In genomic region chr7:133108695-133109094, GRCm38 (mm10) we compare ENCODE assay signal across 17 mouse cellular contexts. TPM values are rescaled to one million over a fixed set of nuclear protein-coding genes. Genes with fewer than 3 reads are reported as not detected.
DNase-seq lines count a peak whose midpoint lies in the region; ATAC-seq and TF ChIP-seq lines count a peak whose summit lies in the region.
"Had no signal": no experiment of that assay in that cellular context is flagged by ENCODE, and none has a peak within 500 bp of the region (broad histone marks: within the 10 kb centered on the region; RNA-seq: fewer than 3 reads in every experiment).

No protein-coding gene starts in this region.

- H3K36me3 ChIP-seq in kidney, embryonic 14.5 days (ENCODE audit: control insufficient read depth, insufficient read depth, low read length): peaks cover under 1% of the 10 kb centered on the region; the same call in 1 of the 2 replicates
- H3K36me3 ChIP-seq in CH12.LX (replicated peaks in 1 of 2; ENCODE audit: control insufficient read depth in 1 of 2, insufficient read depth in 1 of 2, low read length in 1 of 2): no peaks in the 10 kb centered on the region
- H3K36me3 ChIP-seq in splenic B cell, adult 2 months (ENCODE audit: control insufficient read depth, insufficient read depth, low read length, poor library complexity, severe bottlenecking): no peaks in the 10 kb centered on the region
- peaks cover 13% of the 10 kb centered on the region for H3K36me3 ChIP-seq in hindbrain, embryonic 10.5 days
- H3K36me3 ChIP-seq: embryonic facial prominence, embryonic 12.5 days; heart, embryonic 15.5 days; hindbrain, embryonic 12.5 days had no signal

- H3K4me1 ChIP-seq in kidney, embryonic 14.5 days (ENCODE audit: control insufficient read depth, insufficient read depth, low read length): peaks cover 39% of the 10 kb centered on the region
- H3K4me1 ChIP-seq in CH12.LX (ENCODE audit: control insufficient read depth in 1 of 2, insufficient read depth in 2 of 2): peaks cover 3 to 15% of the 10 kb centered on the region in 2 experiments; a peak in 2 of 4 replicates
- H3K4me1 ChIP-seq in hindbrain, embryonic 10.5 days (replicated peaks): peaks cover 38% of the 10 kb centered on the region

- intact Hi-C loops in left cerebral cortex, postnatal 25 days (cut with DNase I): no loop called here
- intact Hi-C loops in left cerebral cortex, postnatal 4 days (cut with DNase I): no loop called here

- in situ Hi-C loops in CH12.LX (cut with MboI; ENCODE audit: low pct_ligation_motif_present, low pct_unique_long_range_greater_than_20kb, low sequenced_read_pairs): no loop called here

- no peak for ATAC-seq in kidney, embryonic 14.5 days (ENCODE audit: low FRiP score, low TSS enrichment)
- ATAC-seq: intestine, embryonic 16.5 days; Patski had no signal

- no peak for TF ChIP-seq POLR2A in CH12.LX (IDR thresholded peaks at IDR 0.05; ENCODE audit: low read depth, low read length)

- H3K79me2 ChIP-seq in CH12.LX (replicated peaks; ENCODE audit: control insufficient read depth, extremely low read depth, insufficient read depth, poor library complexity, severe bottlenecking): no peaks in the 10 kb centered on the region

- H3K4me3 ChIP-seq in kidney, embryonic 14.5 days (ENCODE audit: low read length): no peak overlapping the region
- no peak overlapping the region for H3K4me3 ChIP-seq in CH12.LX (replicated peaks in 1 of 3; ENCODE audit: low read depth in 2 of 3, low read length in 2 of 3, poor library complexity in 1 of 3)
- H3K4me3 ChIP-seq in hindbrain, embryonic 10.5 days: no peak overlapping the region
- H3K4me3 ChIP-seq: embryonic facial prominence, embryonic 12.5 days; heart, embryonic 15.5 days; hindbrain, embryonic 12.5 days; left cerebral cortex, adult 2 months had no signal

- WGBS in kidney, embryonic 14.5 days: 82% methylated on average over 2 of the region's 2 CpGs
- 95% methylated on average over 2 of the region's 2 CpGs for WGBS in hindbrain, embryonic 10.5 days

- peak; percentile 55 for DNase-seq in kidney, adult 11 months
- DNase-seq in left cerebral cortex, postnatal 25 days (ENCODE audit: low spot score in 2 of 2): peak; percentile 28 to 80
- no peak for DNase-seq in left cerebral cortex, postnatal 4 days
- peak; percentile 73 for DNase-seq in CH12.LX (ENCODE audit: extremely low read depth)
- DNase-seq in splenic B cell, adult 2 months (ENCODE audit: low read depth, low spot score): peak; percentile 30
- DNase-seq in hindbrain, embryonic 10.5 days (ENCODE audit: low spot score): no peak
- DNase-seq: cerebellum, adult 2 months; heart, adult 18-20 months had no signal

- H3K27me3 ChIP-seq in kidney, embryonic 14.5 days (ENCODE audit: control insufficient read depth, insufficient read depth, low read length): no peaks in the 10 kb centered on the region
- peaks cover 82% of the 10 kb centered on the region for H3K27me3 ChIP-seq in CH12.LX (replicated peaks)
- no peaks in the 10 kb centered on the region for H3K27me3 ChIP-seq in splenic B cell, adult 2 months (ENCODE audit: control insufficient read depth, insufficient read depth, low read length, poor library complexity, severe bottlenecking)
- H3K27me3 ChIP-seq in hindbrain, embryonic 10.5 days (ENCODE audit: insufficient read depth, poor library complexity, severe bottlenecking): no peaks in the 10 kb centered on the region
- H3K27me3 ChIP-seq: embryonic facial prominence, embryonic 12.5 days; heart, embryonic 15.5 days; hindbrain, embryonic 12.5 days; Patski had no signal

- no peak overlapping the region for H3K4me2 ChIP-seq in kidney, embryonic 14.5 days (replicated peaks; ENCODE audit: low read depth, low read length)
- H3K4me2 ChIP-seq in CH12.LX (ENCODE audit: insufficient read depth, low read depth, poor library complexity, severe bottlenecking): no peak overlapping the region
- H3K4me2 ChIP-seq: embryonic facial prominence, embryonic 12.5 days; heart, embryonic 15.5 days; hindbrain, embryonic 12.5 days; midbrain, embryonic 11.5 days had no signal

- no peak overlapping the region for H3K9ac ChIP-seq in kidney, embryonic 14.5 days (ENCODE audit: low read depth, low read length)
- H3K9ac ChIP-seq in CH12.LX (ENCODE audit: insufficient read depth, low read depth): no peak overlapping the region
- H3K9ac ChIP-seq: embryonic facial prominence, embryonic 12.5 days; heart, embryonic 15.5 days; hindbrain, embryonic 12.5 days had no signal

- TF ChIP-seq CTCF in CH12.LX (conservative IDR thresholded peaks at IDR 0.05 in 1 of 2, IDR thresholded peaks at IDR 0.05 in 1 of 2; ENCODE audit: low read depth in 2 of 2, low read length in 2 of 2): no peak

- no peaks in the 10 kb centered on the region for H3K9me3 ChIP-seq in kidney, embryonic 14.5 days (ENCODE audit: control insufficient read depth, low read length)
- H3K9me3 ChIP-seq in CH12.LX (replicated peaks; ENCODE audit: low read length): no peaks in the 10 kb centered on the region
- H3K9me3 ChIP-seq in hindbrain, embryonic 10.5 days: no peaks in the 10 kb centered on the region
- H3K9me3 ChIP-seq: embryonic facial prominence, embryonic 12.5 days; heart, embryonic 15.5 days; hindbrain, embryonic 12.5 days had no signal

- no peak for TF ChIP-seq RAD21 in CH12.LX (IDR thresholded peaks at IDR 0.05; ENCODE audit: low read depth, low read length)

- peak; percentile 87 for TF ChIP-seq EP300 in CH12.LX (IDR thresholded peaks at IDR 0.05; ENCODE audit: low read length)

- dilution Hi-C loops in CH12.LX (cut with MboI; ENCODE audit: extremely low pct_ligation_motif_present, extremely low pct_unique_long_range_greater_than_20kb, low sequenced_read_pairs): no loop called here

- no peak overlapping the region for H3K27ac ChIP-seq in kidney, embryonic 14.5 days (ENCODE audit: low read depth, low read length)
- H3K27ac ChIP-seq in CH12.LX (ENCODE audit: insufficient read depth, low read depth): no peak overlapping the region
- H3K27ac ChIP-seq in hindbrain, embryonic 10.5 days: no peak overlapping the region
- H3K27ac ChIP-seq: embryonic facial prominence, embryonic 12.5 days; heart, embryonic 15.5 days; hindbrain, embryonic 12.5 days; left cerebral cortex, adult 2 months had no signal

TF ChIP-seq in CH12.LX, 34 proteins besides CTCF, POLR2A, EP300 and RAD21:
- TF ChIP-seq BHLHE40 (IDR thresholded peaks at IDR 0.05; ENCODE audit: low read depth, low read length) (peak; percentile 66), MAFK (IDR thresholded peaks at IDR 0.05; ENCODE audit: insufficient replicate concordance, low read length) (peak; percentile 84; the same call in 1 of the 2 replicates), RCOR1 (conservative IDR thresholded peaks at IDR 0.05; ENCODE audit: low read depth, low read length) (no peak), E2F4 (IDR thresholded peaks at IDR 0.05; ENCODE audit: insufficient replicate concordance, low read depth, low read length) (no peak), ZC3H11A (IDR thresholded peaks at IDR 0.05; ENCODE audit: low read depth, low read length) (no peak), MAZ (IDR thresholded peaks at IDR 0.05; ENCODE audit: low read depth, low read length) (no peak), MEF2A (IDR thresholded peaks at IDR 0.05; ENCODE audit: borderline replicate concordance, low read depth, low read length) (peak; percentile 82), ZMIZ1 (IDR thresholded peaks at IDR 0.05; ENCODE audit: low read depth, low read length) (no peak; the same call in 1 of the 2 replicates), TCF12 (IDR thresholded peaks at IDR 0.05; ENCODE audit: low read depth, low read length) (peak; percentile 67), IRF4 (IDR thresholded peaks at IDR 0.05; ENCODE audit: low read depth, low read length) (peak; percentile 69), ETS1 (conservative IDR thresholded peaks at IDR 0.05; ENCODE audit: low read depth, low read length) (peak; percentile 68), CHD2 (IDR thresholded peaks at IDR 0.05; ENCODE audit: low read length) (peak; percentile 49), ZKSCAN1 (IDR thresholded peaks at IDR 0.05; ENCODE audit: borderline replicate concordance, low read depth, low read length) (no peak), JUND (conservative IDR thresholded peaks at IDR 0.05; ENCODE audit: low read depth, low read length) (0 out of 2 replicates have a peak, but pooled peaks have one; percentile 41)

RNA-seq across cellular contexts. Expression of gene Fgfr2, which starts 14.5 kb away (rescaled TPM):
- 62.8 and 133 TPM in 2 replicates for polyA plus RNA-seq in kidney, embryonic 14.5 days (2014; fragmentation: Nextera tagmentation; extraction: Ambion mirVana)
- 10 to 100 TPM; 37.1 to 42.0 TPM for total RNA-seq in left cerebral cortex, postnatal 25 days (2021)
- 10 to 100 TPM; 35.8 to 40.8 TPM for total RNA-seq in left cerebral cortex, postnatal 4 days (2021)
- total RNA-seq in CH12.LX (2012; rRNA removed) (not detected in 2 replicates), CH12.LX (2014; rRNA removed) (not detected in 2 replicates)
- not detected in 2 replicates for polyA plus RNA-seq in CH12.LX (2012; ENCODE audit: insufficient read length, low read depth)
- 87.4 and 92.5 TPM in 2 replicates for polyA plus RNA-seq in hindbrain, embryonic 10.5 days (2016; fragmentation: Nextera tagmentation; extraction: Ambion mirVana)
- total RNA-seq: common myeloid progenitor, adult 5-6 weeks had no signal

RNA-seq across cellular contexts. Expression of gene Ctbp2, which starts 15.5 kb away (rescaled TPM):
- 132 and 157 TPM in 2 replicates for polyA plus RNA-seq in kidney, embryonic 14.5 days (2014; fragmentation: Nextera tagmentation; extraction: Ambion mirVana)
- total RNA-seq in left cerebral cortex, postnatal 25 days (2021): 10 to 100 TPM; 23.3 to 24.3 TPM
- 10 to 100 TPM; 41.0 to 48.8 TPM for total RNA-seq in left cerebral cortex, postnatal 4 days (2021)
- 0.68 and 0.71 TPM in 2 replicates for total RNA-seq in CH12.LX (2012; rRNA removed)
- total RNA-seq in CH12.LX (2014; rRNA removed): 0.45 and 0.59 TPM in 2 replicates
- 1.1 and 1.2 TPM in 2 replicates for polyA plus RNA-seq in CH12.LX (2012; ENCODE audit: insufficient read length, low read depth)
- polyA plus RNA-seq in hindbrain, embryonic 10.5 days (2016; fragmentation: Nextera tagmentation; extraction: Ambion mirVana): 119 and 123 TPM in 2 replicates

Comparison
In these comparisons a context has a peak if more than half of its experiments do, and no peak if none do; other contexts are left out.
1. DNase-seq: peak in kidney, adult 11 months (single experiment), left cerebral cortex, postnatal 25 days (2 of 2), CH12.LX (single experiment) and splenic B cell, adult 2 months (single experiment); none in left cerebral cortex, postnatal 4 days (single experiment) and hindbrain, embryonic 10.5 days (single experiment).
2. RNA of gene Fgfr2, which starts 14.5 kb away (total RNA-seq): 37.1 to 42.0 TPM in left cerebral cortex, postnatal 25 days and 35.8 to 40.8 TPM in left cerebral cortex, postnatal 4 days; not detected in CH12.LX; every median in the first group is over 10 times any median in the second.
3. RNA of gene Ctbp2, which starts 15.5 kb away (total RNA-seq): 41.0 to 48.8 TPM in left cerebral cortex, postnatal 4 days and 23.3 to 24.3 TPM in left cerebral cortex, postnatal 25 days; 0.45 to 0.71 TPM in CH12.LX; every median in the first group is over 10 times any median in the second.